Mouse (Mus musculus) right cerebral cortex, postnatal 25 days (tissue): ENCODE measurements around the gene Unc13a.
A peak's percentile ranks its signal among the peaks of the same experiment; 100 is the strongest.

Source experiments
- DNase-seq: peaks from one replicate; pipeline ENCODE4 v3.0.0; 2022

The Unc13a gene

DNA sequence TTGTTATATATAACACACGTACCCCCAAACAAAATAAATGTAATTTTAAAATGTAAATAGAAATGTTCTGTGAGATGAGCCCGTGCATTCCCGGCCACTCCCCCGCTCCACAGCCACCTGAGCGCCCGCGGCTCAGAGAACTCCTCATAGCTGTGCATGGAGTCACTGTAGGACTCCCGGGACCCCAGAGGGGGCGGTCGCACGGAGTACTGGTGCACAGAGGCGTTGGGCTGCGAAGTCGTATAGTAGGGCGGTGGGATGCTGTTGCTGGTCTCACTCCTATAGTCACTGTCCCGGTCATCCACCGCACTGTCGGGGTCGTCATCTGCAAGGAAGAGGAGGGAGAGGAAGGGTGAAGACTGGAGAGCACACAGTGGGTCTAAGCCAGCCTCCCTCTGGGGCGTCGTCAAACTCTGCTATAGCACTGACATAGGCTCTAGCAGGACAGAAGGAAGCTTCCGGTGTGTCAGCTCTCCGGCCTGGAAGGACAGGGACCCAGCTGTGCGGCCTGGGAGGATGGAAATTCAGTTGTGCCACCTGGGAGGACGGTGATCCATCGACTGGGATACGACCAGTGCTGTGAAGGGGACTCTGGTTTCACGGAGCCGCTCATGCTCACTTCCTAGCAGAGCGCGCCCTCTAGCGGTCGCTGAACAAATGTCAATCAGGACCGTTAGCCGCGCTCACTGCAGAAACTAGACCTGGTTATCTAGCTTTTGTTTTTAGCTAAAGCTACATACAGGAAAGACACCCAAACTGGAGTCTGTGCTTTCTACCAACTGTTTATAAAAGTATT, 11.0 kb downstream of the Unc13a start:
- DNase-seq = peak; percentile 82

DNA sequence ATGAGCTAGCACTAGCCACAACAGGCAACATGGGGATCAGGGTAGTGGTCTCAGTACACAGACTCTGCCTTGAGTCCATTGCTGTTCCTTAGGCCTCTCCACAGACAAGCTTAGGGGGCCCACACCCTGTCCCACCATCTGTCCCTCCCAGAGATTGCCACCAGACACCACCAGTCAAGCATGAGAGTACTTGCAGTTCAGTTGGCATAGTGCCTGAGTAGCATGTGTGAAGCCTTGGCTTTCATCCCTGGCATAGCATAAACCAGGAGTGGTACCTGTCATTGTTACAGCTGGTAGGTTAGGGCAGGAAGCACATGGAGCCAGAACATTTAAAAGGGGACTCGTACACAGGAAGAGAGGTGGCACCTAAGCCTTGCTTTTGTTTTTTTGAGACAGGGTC, 11.8 kb downstream of the Unc13a start:
- no peak for DNase-seq

DNA sequence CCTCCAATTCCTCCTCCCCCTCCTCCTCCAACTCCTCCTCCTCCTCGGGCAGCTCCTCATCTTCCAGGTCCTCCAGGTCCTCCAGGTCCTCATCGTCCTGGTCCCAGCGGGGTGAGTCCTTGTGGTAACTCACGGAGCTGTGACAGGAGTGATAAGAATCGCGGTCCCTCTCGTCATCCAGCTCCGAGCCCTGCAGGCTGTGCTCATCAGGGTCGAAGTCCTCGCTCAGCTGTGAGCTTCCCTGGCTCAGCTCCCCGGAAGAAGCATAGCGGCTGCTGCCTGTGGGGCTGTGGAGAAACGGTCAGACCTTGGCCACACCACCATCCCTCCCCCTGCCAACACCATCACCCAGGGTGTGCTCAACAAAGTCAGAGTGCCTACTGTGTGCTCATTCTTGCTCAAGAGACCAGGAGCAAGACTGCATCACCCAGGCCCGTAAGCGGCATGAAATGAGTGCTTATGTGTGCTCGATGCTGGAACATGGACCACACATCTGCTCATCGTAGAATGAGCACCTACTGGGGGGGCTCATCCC, 13.0 kb downstream of the Unc13a start:
- no peak for DNase-seq

DNA sequence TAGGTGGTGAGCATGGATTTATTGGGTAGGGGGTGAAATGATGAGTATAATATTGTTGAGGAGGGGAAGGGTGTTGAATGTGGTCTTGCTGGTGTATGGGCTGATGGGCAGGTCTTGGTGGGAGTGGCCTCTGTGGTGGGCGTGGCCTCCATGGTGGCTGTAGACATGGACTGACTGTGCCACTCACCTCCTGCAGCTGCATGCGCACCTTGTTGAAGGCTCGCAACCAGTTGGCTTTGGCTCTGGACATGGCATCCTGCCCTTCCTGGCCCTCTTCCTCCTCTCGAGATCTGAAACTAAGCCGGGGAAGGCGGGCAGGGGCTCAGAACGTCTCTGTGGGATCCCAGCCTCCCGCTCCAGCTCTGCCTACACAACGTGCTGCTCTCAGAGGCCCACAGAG, 13.7 kb downstream of the Unc13a start:
- no peak for DNase-seq

DNA sequence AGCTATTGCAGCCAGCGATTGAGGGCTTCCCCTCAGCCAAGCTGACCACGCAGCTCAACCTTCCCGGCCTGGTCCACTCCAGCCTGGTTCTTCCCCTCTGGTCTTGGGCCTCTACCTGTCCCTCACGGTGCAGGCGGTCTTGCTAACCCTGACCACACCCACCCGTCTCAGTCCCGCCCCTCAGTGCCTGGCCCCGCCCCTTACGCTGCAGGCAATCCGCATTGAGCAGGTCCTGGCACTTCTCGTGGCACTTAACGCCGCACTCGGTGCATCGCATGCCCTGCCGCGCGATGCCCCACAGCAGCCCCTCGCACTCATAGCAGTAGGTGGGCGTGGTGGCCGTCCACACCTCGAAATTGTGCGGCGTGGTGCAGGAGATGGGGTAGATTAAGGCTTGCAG, 17.0 kb downstream of the Unc13a start:
- DNase-seq = no peak

DNA sequence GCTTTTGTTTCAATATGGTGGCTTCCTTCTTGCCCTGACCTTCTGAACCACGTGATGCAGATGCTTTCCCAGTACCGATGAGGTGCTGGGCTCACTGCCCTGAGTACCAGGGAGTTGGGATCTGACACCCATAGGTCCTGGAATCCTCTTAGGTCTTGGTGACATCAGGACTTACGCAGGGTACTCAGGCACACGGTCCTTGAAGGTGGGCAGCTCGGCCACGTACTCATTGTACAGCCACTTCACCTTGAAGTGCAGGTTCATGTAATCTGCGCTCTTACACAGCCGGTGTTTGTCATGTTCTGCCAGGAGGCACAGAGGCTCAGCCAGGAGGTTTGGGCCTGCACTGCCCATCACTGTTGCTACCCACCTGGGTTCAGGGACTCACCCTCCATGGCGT, 26.0 kb downstream of the Unc13a start:
- DNase-seq = no peak

DNA sequence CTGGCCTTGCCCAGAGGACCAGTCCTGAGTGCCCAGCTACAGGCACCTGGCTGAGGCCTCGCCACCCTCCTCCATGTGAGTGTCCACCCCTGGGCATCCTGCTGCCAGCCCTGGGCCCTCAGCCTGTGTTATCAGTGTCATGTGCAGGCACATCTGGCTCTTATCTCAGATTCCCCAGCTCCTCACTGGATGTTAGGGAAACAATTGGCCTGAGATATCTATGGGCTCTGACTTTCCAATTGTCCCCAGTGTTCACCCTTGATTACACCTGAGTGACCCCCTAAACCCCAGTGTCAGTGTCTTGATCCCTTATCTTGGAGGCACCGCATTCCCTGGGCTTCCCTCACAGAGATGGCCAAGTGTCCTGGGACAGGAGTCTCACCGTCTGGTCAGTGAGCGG, 32.2 kb downstream of the Unc13a start:
- no peak for DNase-seq

DNA sequence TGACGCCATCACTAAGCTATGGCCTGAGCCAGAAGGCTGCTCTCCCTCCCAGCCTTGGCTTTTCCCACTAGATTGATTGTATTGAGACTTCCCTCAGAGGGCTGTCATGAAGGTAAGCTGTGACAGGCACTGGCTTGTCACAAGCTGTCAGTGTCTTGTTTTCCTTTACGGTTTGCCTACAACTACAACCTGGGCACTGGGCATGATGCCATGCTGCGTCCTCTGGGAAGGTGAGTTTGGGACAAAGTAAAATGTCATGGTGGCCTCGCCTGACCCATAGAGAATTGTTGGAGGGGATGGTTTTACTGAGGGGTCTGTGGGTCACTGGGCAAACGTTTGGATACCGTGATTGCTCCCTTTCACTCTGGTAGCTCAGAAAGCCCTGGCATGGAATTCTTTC, 33.2 kb downstream of the Unc13a start:
- no peak for DNase-seq

DNA sequence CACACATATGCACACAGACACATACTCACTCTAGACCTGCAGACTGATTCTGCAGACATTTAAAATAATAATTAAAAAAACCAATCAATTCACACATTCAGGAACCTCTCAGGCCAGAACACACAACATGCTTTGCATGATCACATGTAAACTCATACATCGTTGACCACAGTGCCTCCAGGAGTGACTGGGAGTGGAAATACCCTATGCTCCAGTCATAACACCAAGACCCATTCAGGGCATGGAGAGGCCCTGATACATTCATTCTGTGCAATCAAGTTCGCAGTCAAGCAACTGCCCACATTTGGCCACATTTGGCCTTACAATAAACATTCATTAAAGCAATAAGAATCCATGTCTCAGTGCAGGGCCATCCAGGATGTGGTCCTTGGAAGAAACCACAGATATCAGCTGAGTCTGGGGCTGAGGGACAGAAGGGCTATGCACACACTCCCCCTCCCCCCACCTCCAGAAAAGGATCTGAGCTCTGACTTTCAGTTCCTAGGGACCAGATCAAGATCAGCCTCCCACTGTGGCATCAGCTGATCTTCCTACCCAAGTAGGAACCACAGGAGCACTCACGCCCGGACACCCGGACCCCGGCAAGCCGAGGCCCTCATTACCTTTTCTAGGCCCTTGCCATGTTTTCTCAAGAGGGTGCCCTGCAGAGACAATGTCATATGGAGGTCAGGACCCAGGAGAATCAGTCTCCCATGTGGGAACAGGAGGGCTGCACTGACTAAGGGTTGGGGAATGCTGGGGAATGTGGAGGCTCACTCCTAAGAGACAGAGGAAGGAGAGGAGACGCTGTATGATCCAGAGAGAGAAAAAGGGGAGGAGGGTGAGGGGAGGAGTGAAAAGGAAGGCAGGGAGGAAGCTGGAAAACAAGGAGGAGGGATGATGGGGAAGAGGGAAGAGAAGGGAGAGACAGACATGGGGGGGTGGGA, 34.1 kb downstream of the Unc13a start:
- no peak for DNase-seq

DNA sequence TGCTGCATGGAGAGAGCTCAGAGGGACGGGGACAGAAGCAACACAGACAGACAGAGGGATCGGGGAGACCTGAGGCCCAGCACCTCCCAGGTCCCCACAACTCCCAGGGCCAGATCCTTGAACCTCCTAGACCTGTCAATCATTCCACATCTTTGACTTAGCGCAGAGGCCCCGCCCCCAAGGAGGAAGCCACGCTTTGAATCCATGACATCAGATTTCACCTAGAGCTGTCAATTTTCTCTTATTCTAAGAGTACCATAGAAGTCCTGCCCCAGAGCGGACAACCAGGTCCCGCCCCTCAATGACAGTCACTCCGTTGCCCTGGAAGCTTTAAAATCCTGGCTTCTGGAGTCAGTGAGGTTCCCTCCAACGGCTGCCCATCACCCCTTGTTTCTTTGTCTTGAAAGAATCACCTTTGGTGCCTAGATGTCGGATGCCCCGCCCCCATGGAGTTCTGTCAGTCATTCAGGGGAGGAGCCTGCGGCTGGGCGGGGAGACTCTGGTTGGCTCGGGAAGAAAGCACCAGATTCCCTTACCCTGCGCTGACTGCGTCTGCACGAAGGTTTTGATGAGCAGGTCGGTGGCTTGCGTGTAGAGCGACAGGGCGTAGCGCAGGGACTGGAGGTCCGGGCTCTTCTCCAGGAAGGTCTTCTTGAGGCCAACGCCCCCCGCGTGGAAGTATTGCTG, 37.4 kb downstream of the Unc13a start:
- no peak for DNase-seq

DNA sequence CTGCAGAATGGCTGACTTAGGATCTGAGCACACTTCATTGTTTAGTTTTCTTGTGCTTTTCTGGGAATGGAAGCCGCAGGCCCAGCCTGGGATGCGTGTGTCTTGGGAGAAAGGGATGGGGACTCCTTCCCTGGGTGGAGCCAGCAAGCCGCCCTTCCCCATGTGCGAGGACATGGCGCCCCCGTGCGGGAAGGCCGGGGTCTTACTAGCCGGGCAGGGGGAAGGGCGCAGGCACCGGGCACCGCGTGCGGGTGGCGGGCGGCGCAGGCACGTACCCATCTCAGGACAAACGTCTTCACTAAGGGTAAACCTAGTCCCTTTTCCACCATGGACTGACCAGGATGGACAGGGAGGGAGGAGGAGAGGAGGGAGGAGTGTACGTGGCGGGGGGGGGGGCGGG, 38.4 kb downstream of the Unc13a start:
- DNase-seq = no peak

DNA sequence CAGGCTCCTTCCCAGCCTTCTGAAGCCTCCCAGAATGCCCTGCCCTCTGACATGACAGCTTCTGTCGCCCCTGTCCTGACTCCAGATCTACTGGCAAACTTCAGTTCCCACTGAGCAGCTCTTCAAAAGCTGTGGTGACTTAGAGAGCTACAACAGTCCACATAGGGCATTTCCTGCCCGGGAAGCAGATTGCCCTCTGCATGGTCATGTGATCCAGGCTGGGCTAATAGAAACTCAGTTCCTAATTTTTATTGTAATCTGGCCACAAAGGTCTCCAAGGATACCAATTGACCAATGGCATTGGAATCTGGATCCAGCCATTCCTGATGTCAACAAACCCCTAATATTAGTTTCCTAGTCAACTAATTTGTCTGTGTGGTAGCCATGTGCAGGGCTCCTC, 39.7 kb downstream of the Unc13a start:
- no peak for DNase-seq

DNA sequence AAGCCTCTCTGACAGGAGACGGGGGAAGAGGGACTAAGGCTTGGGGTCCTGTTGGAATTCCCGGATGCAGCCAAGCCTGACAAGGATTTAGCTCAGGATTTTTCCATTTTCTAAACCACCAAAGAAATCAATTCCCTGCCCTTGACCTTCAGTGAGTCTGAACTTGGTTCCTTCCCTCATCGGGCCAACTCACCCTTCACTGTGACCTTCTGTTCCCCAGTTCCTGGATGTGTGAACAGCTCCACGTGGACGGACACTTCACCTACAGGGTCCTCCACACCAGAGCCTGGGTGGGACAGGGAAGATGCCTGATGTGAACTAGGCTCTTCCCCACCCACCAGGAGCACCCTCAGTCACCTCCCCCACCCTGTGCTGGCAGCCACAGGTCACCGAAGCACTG, 40.8 kb downstream of the Unc13a start:
- no peak for DNase-seq

DNA sequence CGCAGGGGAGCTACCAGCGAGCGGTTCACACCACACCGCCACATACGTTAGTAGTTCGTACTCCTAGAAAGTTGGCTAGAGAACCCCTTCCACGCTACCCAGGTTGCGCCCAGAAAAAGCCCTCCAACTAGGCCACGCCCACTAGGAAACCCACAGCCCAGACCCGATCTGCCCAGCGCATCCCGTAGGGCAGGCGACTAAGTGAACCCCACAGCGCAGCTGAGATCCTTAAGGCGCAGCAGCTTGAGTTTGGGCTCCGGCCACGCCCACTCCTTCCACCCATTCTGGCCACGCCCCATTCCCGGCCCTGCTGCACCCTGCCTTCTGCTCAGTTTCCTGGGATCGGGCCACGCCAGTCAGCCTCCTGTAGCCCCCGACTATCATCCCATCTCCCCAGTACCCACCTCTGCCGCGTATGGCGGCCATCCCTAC, 41.8 kb downstream of the Unc13a start:
- no peak for DNase-seq

DNA sequence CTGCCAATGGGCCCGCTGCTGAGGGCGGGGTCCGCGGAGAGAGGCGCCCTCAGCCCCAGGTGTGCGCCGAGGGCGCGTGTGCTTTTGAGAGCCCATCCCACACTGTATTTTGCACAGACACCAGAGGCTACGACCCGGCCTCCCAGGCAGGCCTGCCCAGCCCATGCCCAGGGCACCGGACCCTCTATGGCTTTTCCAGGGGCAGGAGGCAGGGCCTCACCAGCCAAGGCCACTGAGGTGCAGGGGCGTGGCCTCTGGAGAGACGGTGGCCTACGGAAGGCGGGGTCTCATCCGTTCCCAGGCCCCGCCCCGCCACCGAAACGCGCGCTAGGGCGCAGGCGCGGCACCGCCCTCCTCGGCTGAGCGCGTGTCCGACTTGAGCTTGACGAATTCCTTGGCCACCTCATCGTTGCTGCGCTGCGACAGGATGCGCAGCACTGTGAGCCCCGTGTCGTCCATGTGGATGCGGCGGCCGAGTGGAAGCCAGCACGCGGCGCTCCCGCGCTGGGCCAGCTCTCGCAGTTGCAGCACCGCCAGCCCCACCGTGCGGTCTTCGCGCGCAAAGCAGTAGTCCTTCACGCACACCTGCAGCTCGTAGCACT, 42.4 kb downstream of the Unc13a start:
- DNase-seq = peak; percentile 91

DNA sequence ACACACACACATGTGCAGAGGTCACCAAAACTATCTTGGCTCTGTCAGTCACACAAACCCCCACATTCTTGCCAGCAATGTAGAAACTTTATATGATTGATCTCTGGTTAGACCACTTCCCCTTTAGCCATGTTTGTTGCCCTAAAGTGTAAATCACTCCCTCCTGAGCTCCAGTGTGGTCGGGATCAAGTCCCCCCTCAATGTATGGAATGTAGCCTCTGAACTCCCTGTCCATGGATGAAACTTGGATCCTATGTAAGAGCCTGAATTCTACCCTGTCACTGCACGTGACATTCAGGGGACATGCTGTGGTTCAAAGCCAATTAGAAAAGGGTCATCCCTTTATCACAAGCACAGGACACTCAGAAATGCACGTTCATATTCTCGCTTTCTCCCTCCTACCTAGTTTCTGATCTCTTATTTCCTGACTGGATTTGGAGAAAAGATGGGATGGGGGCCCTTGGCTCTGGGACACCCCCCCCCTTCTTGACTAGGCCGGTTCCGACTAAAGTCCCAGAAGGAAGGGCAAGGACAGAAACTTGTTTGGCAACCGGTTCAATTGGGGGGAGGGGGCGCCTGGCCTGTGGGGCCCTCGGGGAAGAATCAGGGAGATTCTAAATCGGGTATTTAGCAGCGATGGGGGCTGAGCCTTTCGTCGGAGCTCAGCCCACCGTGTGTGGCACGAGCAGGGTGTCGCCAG, 43.0 kb downstream of the Unc13a start:
- no peak for DNase-seq

DNA sequence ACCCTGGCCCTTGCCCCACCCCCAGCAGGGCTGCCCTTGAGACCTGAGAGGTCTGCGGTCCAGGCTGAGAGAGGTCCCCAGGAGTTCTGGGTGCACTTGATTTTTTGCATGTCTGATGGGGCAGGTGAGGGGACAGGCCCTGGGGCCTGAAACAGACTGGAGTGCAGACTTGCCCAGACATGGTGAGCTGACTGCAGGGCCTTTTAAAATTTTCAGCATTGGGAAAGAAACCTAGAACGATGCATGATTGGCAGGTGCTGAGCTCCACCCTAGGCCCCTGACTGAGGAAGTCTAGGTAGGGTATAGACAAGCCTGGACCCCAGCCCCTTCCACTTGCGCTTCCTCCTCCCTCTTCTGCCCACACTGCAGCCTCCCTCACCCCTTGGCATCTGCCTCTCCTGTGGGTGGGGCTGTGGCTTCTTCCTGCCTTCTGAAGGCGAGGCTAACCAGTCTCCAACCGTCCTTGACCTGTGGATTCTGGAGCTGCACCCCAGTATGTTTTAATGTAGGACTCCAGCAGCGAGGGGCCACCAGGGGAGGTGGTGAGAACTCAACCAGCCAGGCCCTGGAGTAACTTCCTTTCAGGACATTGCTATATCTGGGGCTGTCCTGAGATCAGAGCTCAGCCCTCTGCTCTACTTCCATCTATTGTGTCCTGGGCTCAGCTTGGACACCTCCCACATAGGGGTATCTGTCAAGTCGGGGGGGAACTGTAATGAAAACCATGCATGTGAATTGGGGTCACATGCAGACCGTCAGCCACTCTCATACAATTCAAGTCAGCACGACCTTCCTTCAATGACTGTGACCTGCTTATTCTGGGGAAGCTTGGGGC, 44.1 kb downstream of the Unc13a start:
- DNase-seq = no peak

DNA sequence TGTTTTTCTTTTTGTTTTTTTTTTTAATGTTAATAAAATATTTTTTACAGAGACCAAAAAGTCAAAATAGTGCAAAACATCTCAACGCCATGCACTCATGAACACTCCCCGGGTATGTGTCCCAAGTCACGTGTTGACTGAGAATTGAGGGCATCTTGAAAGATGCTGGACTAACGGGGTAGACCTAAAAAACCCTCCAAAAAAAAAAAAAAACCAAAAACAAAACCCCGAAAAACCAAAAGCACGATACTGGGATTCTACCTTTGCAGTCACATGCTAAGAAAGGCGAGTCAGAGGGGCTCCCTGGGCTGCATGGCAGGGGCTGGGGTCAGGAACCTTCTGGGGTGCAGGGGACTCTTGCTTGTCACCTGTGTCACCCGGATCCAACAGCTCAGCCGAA, 44.8 kb downstream of the Unc13a start:
- DNase-seq = no peak

DNA sequence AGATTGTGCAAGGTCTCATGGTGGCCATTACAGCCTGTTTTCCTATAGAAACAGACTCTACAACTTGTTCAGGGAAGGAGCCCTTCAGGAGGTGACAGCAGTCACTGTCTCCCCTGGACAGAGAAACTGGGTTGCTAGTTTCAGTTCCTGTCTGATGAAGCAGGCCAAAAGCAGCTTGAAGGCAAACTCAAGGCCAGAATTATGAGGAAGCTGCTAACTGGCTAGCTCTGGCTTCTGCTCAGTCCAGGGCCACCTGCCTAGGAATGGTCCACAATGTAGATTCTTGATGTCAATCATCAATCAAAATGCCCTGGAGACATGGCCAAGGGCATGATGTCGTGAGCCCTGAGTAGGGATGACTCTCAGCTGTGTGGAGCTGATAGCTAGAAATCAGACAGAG, 46.5 kb downstream of the Unc13a start:
- no peak for DNase-seq

DNA sequence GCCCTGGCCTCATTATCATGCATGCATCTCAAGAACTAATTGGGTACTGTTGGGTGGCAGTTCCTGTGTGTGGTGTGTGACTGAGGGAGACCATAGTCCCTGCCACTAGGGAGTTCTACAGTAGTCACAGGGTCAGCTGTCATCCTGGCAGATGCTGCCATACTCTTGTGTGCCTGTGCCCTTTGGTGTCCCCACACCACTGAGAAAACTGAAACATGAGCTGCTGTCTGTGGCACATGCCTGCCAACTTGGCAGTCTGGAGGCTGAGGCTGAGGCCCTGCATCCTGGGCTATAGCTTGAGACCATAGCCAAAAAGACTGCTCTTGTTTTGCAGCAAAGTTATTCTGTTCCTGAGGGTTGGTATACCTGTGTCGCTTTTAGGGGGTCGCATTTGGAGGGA, 51.8 kb downstream of the Unc13a start:
- no peak for DNase-seq

DNA sequence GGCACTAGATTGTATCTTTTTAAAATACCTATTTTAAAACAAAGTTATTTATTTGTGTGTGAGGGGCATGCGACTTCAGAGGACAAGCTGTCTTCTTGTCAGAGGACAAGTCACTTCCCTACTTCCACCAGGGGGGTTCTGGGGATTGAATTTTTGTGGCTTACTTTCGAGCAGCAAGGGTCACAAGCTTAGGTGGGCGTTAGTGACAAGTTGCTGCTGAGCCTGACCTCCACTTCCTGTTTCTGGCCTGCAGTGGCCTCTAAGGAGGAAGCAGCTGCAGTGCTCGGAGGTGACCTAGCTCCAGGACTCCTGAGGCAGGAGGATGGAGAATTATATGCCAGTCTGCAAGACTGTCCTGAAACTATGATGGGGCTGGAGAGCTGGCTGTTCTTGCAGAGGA, 58.1 kb downstream of the Unc13a start:
- no peak for DNase-seq
